Mouse (Mus musculus): ENCODE measurements around the gene Kbtbd8.

Gene Kbtbd8

GRCm38 (mm10) chr6:95116946-95117345 is at the start of gene Kbtbd8:
Gene Kbtbd8 (plus strand): TSS chr6:95117240.
- DNase-seq (ENCODE audit: low spot score in 2 of 2), result peak in 1 of 2 experiments; percentile 1

GRCm38 (mm10) chr6:95069753-95070152 is 47.3 kb upstream of the Kbtbd8 start:
- no peak for DNase-seq (ENCODE audit: low spot score in 2 of 2)

GRCm38 (mm10) chr6:95085276-95085675 is 31.8 kb upstream of the Kbtbd8 start:
- DNase-seq (ENCODE audit: low spot score in 2 of 2), result no peak

- no peak for DNase-seq (ENCODE audit: low spot score in 2 of 2)
These were observed 29.7 kb upstream of the Kbtbd8 start for GRCm38 (mm10) chr6:95087154-95087846.

GRCm38 (mm10) chr6:95088075-95088474 is 29.0 kb upstream of the Kbtbd8 start:
- DNase-seq (ENCODE audit: low spot score in 2 of 2), result no peak

GRCm38 (mm10) chr6:95094695-95095094 is 22.3 kb upstream of the Kbtbd8 start:
- no peak for DNase-seq (ENCODE audit: low spot score in 2 of 2)

- DNase-seq (ENCODE audit: low spot score in 2 of 2), result peak; percentile 39 to 41
These were observed 18.5 kb upstream of the Kbtbd8 start for GRCm38 (mm10) chr6:95098366-95099109.

GRCm38 (mm10) chr6:95103706-95104105 is 13.3 kb upstream of the Kbtbd8 start:
- no peak for DNase-seq (ENCODE audit: low spot score in 2 of 2)

GRCm38 (mm10) chr6:95108437-95108836 is 8.6 kb upstream of the Kbtbd8 start:
- no peak for DNase-seq (ENCODE audit: low spot score in 2 of 2)

- DNase-seq (ENCODE audit: low spot score in 2 of 2), result no peak
These were observed 7.2 kb upstream of the Kbtbd8 start for GRCm38 (mm10) chr6:95109691-95110450.

GRCm38 (mm10) chr6:95112015-95112414 is 5.0 kb upstream of the Kbtbd8 start:
- DNase-seq (ENCODE audit: low spot score in 2 of 2), result no peak

GRCm38 (mm10) chr6:95116513-95116912 is 527 bp upstream of the Kbtbd8 start:
- no peak for DNase-seq (ENCODE audit: low spot score in 2 of 2)

- DNase-seq (ENCODE audit: low spot score in 2 of 2), result peak; percentile 95 to 96
These were observed 838 bp downstream of the Kbtbd8 start for GRCm38 (mm10) chr6:95117614-95118541.

- DNase-seq (ENCODE audit: low spot score in 2 of 2), result no peak
These were observed 2.3 kb downstream of the Kbtbd8 start for GRCm38 (mm10) chr6:95119389-95119788.

GRCm38 (mm10) chr6:95149931-95150534 is 33.0 kb downstream of the Kbtbd8 start:
- DNase-seq (ENCODE audit: low spot score in 2 of 2), result no peak

GRCm38 (mm10) chr6:95150885-95151284 is 33.8 kb downstream of the Kbtbd8 start:
- no peak for DNase-seq (ENCODE audit: low spot score in 2 of 2)

GRCm38 (mm10) chr6:95151563-95151962 is 34.5 kb downstream of the Kbtbd8 start:
- DNase-seq (ENCODE audit: low spot score in 2 of 2), result no peak

GRCm38 (mm10) chr6:95163965-95164364 is 46.9 kb downstream of the Kbtbd8 start:
- no peak for DNase-seq (ENCODE audit: low spot score in 2 of 2)

- DNase-seq (ENCODE audit: low spot score in 2 of 2), result no peak
These were observed 48.6 kb downstream of the Kbtbd8 start for GRCm38 (mm10) chr6:95165630-95166029.

- DNase-seq (ENCODE audit: low spot score in 2 of 2), result no peak
These were observed 50.7 kb downstream of the Kbtbd8 start for GRCm38 (mm10) chr6:95167668-95168227.

GRCm38 (mm10) chr6:95169411-95169810 is 52.4 kb downstream of the Kbtbd8 start:
- no peak for DNase-seq (ENCODE audit: low spot score in 2 of 2)
